Mouse (Mus musculus): ENCODE measurements around the gene Mpg.

Mpg gene
- long read RNA-seq, experiment 1, transcript Mpg-201 (4 exons, 1,737 nt), result major isoform, 24 of 36 reads
- long read RNA-seq, experiment 1, partial matches to known transcripts, result 3 of 36 reads
- long read RNA-seq, experiment 1, other reads (novel, unspliced or antisense), result 9 of 36 reads
- long read RNA-seq, experiment 2, transcript Mpg-201 (4 exons, 1,737 nt), result major isoform, 22 of 32 reads
- long read RNA-seq, experiment 2, partial matches to known transcripts, result 3 of 32 reads
- long read RNA-seq, experiment 2, other reads (novel, unspliced or antisense), result 6 of 32 reads

DNA sequence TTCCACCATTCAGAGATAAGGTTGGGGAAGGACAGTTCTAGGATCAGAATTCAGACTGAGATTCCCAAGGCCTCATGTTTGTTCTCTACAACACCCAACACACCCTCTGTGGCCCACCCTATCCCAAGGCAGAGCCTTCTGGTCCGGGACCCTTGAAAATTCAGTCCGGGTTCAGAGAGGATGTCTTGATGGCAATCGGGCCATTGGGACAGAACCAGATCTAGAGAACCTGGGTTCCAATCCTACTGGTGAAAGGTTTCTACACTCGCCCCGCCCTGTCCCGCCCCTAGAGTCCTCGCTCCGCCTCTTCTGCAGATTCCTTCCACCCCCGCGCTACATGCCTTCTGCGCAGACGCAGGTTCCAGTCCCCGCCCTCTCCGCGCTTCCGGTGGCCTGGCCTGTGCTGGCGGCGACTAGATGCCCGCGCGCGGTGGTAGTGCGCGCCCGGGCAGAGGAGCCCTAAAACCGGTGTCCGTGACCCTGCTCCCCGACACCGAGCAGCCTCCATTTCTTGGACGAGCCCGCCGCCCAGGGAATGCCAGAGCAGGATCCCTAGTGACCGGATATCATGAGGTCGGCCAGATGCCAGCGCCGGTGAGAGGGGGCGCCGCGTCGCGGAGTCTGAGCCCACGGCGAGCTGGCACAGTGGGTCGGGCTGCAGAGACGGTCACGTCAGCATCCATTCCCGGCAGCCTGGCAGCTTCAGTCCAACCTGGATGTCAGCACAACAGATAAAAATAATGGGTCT, at the start of gene Mpg:
TSS of gene Mpg (plus strand) at position 382 of the 748 bp plus-strand sequence.
- intact Hi-C loops (cut with DNase I), result no loop called here

DNA sequence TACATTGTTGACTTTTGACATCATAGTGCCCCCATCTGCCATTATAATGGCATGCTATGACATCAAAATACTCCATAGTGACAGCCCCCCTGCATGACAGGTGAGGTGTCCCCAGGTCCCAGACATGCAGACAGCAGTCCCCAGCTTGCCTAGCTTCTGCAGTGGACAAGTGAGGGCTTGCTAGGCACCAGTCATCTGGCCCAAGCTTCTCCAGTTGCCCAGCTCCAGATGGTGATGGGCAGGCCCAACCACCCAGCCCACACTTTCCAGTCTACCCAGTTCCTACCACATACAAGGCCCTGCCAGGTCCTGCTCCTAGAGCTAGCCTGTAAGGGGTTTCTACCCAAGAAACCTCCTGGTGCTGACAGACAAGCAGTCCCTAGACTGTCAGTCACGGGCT, 47.8 kb upstream of the Mpg start:
- intact Hi-C loops (cut with DNase I), result no loop called here

DNA sequence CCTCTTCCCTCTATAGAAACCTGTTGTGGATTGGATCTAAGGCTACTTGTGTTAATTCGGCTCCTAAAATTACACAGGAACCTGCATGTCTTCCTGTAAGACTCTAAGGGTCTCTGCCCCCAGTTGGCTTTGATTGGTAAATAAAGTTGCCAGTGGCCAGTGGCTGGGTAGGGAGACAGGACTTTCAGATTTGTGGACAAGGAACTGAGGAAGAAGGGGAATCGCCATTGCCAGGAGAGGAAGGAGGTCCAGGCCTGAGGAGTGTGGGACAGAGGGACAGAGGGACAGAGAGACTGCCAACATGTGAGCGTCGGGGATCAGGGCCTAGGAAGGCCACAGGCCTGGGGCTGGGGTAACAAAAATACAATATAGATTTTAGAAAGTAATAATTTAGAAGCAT, 45.1 kb upstream of the Mpg start:
- intact Hi-C loops (cut with DNase I), result loop anchor here (5.0 kb wide), 2 partner anchors 106 to 141 kb away; partner anchors contain the start of gene Hbq1b

DNA sequence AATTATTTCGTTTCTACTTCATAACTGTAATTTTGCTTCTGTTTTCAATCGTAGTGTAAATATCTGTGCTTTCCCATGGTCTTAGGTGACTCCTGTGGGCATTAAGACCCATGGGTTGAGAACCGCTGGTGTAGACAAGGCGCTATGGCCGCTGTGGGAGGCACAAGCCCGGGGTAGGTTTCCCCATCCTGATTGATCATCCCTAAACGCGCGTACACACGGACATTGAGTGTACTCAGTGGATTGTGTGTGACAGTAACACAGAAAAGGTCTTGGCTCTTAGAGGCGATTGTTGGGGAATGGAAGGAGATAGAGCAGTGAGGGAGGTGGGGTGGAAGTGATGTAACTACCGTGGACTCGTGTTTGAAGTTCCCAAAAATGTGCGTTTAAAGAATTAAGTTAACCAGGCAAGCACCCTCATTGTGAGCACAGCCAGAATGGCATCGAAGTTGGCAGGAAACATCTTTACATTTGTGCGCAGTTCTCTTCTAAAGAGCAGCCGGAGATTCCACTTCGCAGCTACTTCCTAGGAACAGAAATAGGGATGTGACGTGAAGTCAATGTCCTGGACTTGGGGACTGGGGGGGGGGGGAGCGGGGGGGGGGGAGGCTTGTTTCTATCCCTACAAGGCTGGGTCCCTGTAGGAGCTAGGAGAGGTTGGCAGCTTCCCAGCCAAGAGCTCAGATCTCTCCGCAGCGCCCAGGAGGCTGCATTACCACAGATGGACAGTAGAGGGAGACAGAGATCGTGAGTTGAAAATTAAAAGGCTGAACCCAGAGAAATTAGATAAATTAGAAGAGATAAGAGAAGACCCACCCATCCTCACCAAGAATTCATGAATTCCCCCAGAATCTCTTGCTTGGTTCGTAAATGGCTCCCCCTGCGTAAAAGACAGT, 44.1 kb upstream of the Mpg start:
- intact Hi-C loops (cut with DNase I), result loop anchor here (2.0 to 5.0 kb wide), 3 partner anchors 57 to 140 kb away; partner anchors contain the start of gene Hbq1b

DNA sequence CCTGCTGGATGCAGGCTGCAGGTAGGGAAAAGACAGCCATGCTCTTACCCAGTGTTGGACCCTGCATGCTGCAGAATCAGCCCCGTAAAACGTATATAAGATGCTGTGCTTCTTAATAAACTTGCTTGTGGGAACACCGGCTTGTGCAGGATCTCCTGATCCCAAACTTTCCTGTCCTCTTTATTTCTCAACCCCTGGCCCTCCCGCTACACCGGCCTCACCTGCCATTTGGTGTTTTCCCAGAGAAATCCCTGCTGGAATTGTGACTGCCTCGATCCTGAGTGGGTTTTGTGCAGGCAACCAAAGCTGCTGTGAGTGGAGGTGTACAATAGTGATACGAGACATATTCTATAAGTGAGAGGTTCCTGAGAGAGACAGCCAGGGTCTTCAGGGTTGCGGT, 41.8 kb upstream of the Mpg start:
- intact Hi-C loops (cut with DNase I), result loop anchor here (5.0 kb wide), 2 partner anchors 103 to 138 kb away; partner anchors contain the start of gene Hbq1b

DNA sequence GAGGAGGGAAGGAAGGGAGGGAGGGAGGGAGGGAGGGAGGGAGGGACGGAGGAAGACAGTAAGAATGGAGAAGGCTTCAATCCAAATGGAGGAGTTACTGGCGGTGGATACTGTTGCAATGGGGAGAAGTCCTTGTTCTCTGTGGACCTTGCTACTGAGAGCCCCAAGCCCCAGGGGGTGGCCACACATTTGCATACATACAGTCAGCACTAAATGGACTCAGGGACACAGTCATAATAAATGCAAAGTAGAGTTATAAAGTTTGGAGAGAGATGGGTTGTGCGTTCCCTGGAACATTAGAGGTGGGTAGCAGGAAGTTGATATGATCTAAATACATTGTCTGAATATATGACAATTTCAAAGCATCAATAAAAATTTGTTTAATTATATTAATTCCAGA, 40.3 kb upstream of the Mpg start:
- intact Hi-C loops (cut with DNase I), result no loop called here

GRCm38 (mm10) chr11:32187256-32187655, 39.0 kb upstream of the Mpg start:
- intact Hi-C loops (cut with DNase I), result no loop called here

DNA sequence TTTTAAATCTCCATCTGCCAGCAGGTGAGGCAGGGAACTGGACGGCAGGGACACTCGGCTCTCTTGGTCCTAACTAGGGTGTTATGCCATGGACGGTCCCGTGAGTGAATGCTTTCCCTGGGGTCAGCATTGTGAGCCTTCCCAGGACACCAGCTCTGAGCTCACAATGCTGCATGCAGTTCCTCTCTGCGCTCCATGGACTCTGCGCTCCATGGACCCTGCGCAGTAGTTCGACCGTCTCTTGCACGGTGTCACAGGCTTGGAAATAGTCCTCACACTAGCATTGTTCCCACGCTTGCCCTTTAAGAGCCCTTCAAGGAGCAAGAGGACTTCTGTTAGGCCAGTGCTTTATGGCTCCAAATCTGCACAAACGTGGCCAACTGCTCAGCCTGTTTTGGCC, 37.4 kb upstream of the Mpg start:
- intact Hi-C loops (cut with DNase I), result no loop called here

DNA sequence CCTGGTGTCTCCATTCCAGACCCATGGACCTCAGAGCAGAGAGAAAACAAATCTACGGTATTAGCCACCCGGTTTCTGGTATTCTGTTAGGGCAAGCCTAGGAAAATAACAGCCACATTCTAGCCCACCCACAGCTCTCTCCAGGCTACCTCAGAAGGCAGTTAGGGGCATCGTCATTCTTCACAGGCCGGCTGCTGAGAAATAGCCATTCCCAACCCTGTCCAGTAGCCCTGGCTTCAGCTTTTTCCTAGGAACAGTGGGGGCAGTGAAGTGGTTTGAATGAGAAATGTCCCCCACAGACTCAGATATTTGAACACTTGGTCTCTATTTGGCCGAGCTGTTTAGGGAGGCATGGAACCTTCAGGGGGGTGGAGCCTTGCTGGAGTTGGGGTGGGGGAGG, 36.9 kb upstream of the Mpg start:
- intact Hi-C loops (cut with DNase I), result no loop called here

DNA sequence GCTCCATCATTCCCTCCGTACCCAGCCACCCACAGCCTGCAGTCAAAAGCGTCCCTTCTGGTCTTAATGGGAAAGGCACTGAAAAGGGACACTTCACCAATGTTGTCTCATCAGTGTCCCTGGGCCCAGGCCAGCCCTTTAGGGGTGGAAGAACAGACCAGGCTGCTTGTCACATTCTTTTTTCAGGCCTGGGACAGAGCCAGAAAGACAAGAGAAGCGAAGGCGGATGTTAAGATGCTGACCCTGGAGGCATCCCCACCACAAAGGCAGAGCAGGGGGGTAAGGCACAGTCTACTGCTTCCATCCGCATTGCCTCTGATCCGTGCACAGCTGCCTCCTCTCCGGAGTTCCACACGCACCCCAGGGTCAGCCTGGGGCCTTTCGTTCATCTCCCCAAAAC, 36.2 kb upstream of the Mpg start:
- intact Hi-C loops (cut with DNase I), result no loop called here

- intact Hi-C loops (cut with DNase I), result no loop called here
These were observed 35.6 kb upstream of the Mpg start for GRCm38 (mm10) chr11:32190603-32191110.

GRCm38 (mm10) chr11:32193156-32193555, 33.1 kb upstream of the Mpg start:
- intact Hi-C loops (cut with DNase I), result no loop called here

DNA sequence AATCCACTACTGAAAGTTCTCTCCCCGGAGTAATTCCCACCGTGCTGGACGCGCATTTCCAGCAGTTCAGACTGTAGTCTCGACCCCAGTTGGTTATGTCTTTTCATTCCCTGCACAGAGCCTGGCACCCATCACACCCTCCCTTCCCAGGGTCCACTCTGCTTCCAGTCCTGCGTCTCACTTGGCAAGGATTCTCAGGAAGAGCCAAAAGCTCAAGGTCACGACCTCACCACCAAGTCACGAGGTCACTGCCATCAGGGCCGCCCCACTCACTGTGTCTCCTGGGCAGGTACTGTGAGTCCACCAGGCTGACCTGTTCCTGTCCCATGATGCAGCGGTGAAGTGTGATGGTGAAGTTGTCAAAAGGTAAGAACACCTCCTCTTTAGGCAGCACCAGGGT, 32.2 kb upstream of the Mpg start:
- intact Hi-C loops (cut with DNase I), result no loop called here

DNA sequence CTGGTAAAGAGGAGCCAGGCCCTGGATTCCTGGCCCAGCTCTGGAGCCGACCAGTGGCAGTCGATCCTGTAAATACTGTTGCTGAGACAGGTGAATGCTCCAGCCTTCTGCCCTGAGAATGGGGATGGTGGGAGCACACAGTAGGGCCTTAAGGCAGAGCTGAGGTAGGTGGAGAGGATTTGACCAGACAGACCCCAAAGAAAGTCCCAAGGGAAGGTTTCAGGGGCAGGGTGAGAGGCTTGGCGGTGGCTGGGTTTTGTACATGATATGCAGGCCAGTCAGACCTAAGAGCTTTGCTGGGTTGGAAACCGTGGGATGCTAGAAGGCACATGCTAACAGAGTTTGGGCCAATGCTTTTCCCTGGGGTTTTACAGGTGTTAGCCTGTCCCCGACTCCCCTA, 31.7 kb upstream of the Mpg start:
- intact Hi-C loops (cut with DNase I), result no loop called here

- intact Hi-C loops (cut with DNase I), result no loop called here
These were observed 30.3 kb upstream of the Mpg start for GRCm38 (mm10) chr11:32195867-32196540.

GRCm38 (mm10) chr11:32196727-32197126, 29.6 kb upstream of the Mpg start:
- intact Hi-C loops (cut with DNase I), result no loop called here

DNA sequence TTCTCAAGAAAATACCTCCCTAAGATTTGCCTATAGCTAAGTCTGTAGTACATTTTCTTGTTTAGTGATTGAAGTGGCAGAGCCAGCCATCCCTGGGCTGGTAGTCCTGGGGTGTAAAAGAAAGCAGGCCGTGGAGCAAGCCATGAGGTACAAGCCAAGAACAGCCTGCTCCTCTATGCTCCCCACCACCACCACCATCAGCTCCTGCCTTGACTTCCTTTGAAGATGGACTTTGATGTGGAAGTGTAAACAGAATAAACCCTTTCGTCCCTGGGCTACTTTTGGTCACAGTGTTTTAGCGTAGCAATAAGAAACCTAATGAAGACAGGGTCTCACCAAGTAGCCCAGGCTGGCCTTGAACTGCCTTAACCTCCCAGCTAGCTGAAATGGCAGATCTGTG, 28.5 kb upstream of the Mpg start:
- intact Hi-C loops (cut with DNase I), result no loop called here

GRCm38 (mm10) chr11:32198256-32198955, 27.9 kb upstream of the Mpg start:
- intact Hi-C loops (cut with DNase I), result no loop called here

- intact Hi-C loops (cut with DNase I), result no loop called here
These were observed 27.1 kb upstream of the Mpg start for GRCm38 (mm10) chr11:32199230-32199629.

DNA sequence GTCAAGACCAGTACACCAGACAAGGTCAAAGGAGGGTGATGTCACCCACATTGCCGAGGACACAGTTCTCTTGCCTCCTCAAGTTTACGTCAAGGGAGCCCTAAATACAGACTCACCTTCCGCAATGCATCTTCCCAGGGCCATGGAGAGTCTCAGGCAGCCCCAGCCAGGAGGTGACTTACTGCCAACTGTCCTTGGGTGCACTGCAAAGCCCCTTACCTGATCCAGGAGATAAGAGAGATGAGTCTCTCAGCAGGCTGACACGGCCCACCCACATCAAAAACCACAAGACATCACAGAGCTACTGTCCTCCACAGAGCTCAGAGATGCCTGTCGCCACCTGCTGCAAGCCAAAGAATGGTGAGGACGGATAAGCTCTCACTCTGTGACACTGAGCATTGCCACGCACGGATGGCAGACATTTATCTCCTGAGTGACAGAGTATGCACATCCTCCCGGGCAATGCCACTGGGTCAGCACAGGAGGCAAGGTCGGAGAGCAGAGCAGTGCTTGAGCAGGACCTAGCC, 26.2 kb upstream of the Mpg start, which contains the start of gene Il9r:
TSS of gene Il9r (minus strand) at position 205 of the 527 bp plus-strand sequence.
- intact Hi-C loops (cut with DNase I), result no loop called here
